Mouse (Mus musculus): Measurements from ENCODE around the gene Igsf21.
A peak's percentile ranks its signal among the peaks of the same experiment; 100 is the strongest.

The Igsf21 gene

DNA sequence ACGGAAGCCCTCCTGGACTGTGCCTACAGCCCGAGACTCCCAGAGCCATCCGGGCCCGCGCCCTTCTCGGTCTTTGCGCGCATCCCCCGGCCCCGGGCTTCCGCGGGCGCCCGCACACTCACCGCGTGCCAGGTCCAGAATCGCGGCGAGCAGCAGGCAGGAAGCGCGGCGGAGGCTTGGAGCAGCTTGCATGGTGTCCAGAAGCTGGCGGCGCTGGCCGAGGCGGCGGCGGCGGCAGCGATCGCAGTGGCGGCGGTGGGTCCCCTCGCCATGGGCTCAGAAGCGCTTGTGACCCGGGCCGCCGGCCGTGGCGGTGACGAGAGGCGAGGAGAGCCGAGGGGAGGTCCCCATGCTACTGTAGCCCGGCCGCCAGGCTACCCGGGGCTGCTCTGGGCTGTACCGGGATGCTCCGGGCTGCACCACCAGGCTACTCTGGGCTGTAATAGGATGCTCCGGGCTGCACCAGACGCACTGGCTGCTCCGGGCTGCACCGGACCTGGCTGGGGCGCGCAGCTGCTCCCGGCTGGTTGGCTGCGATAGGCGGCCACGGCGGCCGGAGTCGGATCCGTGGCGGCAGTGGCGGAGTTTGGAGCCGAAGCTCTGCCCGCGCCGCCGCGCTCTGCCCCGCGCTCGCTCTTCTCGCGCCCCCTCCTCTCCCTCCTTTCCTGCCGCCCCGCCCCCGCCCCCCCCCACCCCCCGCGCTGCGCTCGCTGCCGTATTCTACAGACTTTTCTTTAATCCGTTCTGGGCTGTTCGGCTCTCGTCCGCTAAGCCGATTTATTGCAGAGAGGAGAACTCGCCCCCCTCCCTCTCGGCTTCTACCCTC lies at the start of gene Igsf21:
Gene Igsf21 (minus strand): TSS at position 605 of the 826 bp plus-strand sequence.
- no peak for DNase-seq

- DNase-seq = no peak
Measured at GRCm38 (mm10) chr4:140285726-140286316, 39.2 kb upstream of the Igsf21 start.

- DNase-seq = peak; percentile 24 to 50
Measured at GRCm38 (mm10) chr4:140283398-140283797, 36.8 kb upstream of the Igsf21 start.

DNA sequence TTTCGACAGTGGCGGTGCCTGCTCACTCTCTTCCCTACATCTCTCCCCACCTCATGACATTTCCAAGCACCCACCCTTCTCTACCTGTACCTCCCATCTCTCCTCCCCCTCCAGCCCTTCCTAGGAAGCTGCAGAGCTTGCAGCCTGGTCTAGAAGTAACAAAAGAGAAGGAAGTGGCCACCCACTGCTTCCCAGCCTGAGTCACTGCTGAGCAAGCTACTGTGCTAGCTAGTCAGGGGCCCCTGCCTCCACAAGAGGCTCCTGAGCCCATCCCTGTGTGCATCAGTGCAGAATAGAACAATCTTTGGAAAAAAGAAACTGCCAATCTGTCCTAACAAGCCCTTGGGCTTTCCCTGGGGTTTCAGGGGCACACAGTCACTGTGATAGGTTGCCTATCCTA lies 31.7 kb upstream of the Igsf21 start:
- no peak for DNase-seq

DNA sequence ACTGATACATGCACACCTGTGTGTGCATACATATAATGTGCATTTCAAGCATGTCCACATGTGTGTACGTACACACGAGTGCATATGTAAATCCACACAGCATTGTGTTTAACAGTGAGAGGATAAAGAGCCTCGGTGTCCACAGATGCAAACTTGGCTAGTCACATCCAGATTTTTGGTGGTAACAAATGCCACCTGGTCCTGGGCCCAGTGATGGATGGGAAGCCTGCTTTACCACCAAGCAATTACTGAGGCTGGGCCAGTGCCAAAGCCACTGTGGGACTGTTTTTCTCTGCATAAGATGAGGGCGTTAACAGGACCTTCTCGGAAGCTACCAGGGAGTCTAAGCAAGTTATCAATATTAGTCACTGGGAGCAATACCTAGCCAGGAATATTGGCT lies 25.3 kb upstream of the Igsf21 start:
- no peak for DNase-seq

- no peak for DNase-seq
Measured at GRCm38 (mm10) chr4:140270451-140270850, 23.9 kb upstream of the Igsf21 start.

- no peak for DNase-seq
Measured at GRCm38 (mm10) chr4:140269184-140269840, 22.7 kb upstream of the Igsf21 start.

- DNase-seq = no peak
Measured at GRCm38 (mm10) chr4:140267835-140268234, 21.3 kb upstream of the Igsf21 start.

DNA sequence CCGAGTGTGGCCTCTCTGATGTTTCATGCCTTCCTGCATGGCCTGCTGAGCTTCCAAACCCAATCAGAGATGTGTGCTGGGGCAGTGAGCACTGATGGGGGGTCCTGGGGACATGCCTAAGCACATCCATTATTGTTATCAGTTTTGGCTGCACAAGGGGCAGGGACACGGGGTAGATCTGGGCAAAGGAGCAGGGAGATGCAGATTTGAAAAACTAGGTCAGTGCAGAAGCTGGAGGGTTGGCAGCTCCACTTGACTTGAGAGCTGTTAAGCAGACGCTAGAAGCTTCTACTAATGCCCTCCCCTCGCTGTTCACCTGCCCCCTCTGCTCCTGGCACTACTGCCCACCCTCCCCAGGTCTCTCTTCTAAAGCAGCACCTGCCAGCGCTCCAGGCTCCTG lies 20.5 kb upstream of the Igsf21 start:
- DNase-seq = no peak

DNA sequence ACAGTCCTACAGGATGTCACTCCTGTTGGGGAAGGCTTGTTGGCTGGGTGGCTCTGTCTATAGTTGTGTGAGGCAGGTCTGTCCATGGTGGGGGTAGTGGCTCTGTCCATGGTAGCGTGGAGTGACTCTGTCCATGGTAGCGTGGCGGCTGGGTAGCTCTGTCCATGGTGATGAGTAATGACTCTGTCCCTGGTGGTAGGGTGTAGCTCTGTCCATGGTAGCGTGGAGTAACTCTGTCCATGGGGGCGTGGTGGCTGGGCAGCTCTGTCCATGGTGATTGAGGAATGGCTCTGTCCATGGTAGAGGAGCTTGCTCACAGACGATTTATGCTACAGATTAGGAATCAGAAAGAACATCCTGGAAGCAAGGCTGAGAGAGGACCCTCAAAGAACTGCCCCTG lies 12.4 kb upstream of the Igsf21 start:
- DNase-seq = peak; percentile 17 to 41

- DNase-seq = peak in 1 of 2 experiments; percentile 13
Measured at GRCm38 (mm10) chr4:140252369-140252768, 5.8 kb upstream of the Igsf21 start.

DNA sequence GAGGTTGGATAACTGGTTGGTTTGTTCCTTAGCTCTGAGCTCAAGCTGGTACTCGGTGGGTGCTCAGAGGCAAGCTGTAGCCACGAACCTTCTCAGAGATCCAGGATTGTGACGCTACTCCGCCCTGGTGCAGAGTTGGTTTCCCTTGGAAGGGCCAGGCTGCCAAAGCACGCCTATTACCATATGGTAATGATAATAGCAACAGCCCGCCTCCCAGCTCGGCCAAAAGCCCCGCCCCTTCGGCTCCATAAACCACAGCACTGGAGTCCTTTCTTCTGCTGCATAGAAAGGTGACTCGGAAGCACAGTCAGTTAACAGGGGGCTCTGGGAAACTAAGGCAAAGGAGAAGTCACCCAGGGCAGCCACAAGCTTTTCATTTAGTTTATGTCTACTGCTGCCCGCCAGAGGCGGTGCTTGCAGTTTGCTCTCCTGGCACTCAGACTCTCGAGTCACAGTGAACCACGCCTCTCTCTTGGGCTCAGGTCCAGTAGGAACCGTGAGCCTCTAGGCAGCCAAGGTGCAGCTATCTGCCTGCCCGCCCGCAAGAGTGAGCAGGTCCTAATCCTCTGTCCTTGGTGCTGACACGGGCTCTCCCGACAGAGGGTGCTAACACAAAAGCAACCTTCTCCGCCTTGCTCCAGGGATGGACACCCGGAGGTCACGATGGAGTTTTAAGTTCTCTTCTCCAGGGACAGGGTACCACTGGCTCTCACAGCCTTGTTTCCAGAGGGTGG lies 2.6 kb upstream of the Igsf21 start:
- DNase-seq = peak; percentile 64 to 79

DNA sequence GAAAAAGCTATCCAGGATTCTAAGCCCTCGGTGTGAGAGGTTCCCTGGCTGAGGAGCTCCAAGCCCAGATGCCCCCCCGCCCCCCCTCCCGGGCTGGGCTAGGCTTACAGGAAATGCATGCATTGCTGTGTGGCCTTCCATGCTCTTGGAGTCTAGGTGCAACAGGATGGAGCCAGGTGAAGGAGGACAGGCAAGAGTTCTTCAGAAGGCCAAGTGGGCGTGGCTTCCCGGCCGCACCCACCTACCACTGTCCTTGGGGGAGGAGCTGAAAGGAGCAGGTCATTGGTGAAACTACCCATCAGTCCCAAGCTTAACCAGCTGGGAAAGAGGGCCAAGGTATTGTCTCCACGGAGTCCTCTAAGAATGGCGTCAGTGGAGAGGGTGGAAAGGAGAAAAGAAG lies 1.8 kb upstream of the Igsf21 start:
- DNase-seq = no peak

DNA sequence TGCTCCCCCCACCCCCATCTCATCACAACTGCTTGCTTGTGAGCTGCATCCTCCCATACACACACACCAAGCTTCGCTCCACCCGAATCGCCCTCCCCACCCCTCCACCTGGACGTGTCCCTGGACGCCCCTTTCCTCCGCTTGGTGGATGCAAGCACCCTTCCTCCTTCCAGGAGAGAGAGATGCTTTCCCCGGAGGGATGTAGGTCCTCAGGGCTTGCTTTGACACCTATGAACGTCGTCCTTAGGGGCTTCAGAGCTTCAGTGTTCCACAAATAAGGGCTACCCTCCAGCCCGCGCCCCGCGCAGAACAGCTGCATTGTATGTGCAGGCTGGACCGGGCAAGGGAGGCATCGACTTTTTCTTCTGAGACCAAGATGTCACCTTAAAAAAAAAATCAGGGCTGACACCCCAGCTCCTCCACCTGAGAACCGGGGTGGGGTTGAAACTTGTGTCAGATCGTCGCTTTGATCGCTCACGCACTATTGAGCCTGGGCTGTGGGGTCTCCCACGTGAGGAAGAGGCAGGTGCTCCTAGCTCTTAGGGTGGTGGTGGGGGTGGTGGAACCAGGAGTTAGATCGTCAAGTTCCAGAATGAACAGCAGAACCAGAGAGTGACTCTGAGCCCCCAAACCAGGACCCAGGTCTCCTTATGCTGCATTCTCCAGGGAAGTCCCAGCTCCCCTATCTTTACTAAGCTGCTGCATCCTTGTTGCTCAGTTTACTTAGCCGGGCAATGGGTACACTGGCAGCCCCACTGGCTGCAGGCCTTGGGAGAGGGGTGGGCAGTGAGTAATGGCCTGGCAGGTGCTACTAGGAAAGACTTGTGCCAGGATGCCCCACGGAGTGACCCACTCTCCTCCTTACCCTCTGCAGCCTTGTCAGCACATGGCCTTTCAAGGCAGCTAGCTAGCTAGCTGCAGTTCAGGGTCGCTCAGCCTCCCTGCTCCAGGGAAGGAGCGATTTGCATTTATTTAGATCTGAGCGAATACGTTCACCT lies 721 bp upstream of the Igsf21 start:
- DNase-seq = no peak

DNA sequence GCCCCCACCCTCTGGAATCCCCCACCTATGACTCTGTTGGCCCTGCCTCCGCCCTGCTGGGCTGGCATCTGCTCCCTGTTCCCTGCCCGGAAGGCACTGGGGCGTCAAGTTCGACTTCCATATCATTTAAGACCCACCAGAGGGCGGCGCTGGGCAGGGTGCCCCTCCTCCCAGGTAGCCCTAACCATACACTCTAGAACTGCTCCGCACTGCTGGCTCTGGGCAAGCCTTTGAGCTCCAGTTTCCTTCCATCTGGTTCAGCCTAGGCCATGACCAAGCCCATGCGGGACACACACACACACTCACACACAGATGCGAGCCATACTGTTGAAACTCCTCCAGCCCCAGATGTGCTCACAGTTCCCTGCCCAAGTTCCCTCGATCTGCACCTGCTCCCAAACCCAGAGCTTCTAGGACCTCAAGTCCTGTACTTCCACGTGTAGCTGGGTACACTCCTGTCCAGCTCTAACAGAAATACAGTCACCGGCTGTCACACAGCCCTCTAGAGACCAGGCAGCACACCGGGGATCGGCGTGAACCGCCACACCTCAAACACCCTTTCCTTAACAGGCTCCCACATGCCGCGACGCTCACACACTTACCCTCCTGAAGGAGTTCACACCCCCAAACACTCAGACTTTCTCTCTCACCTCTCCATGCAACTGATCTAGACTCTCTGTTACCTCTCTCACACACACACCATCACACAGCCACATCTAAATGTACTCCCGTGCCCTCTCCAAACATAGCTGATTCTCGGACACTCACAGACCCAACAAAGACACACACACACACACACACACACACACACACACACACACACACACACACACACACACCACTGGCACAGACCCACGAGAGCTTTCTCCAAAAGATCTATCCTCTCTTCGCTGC lies 1.1 kb downstream of the Igsf21 start:
- no peak for DNase-seq

- DNase-seq = no peak
Measured at GRCm38 (mm10) chr4:140244835-140245234, 1.7 kb downstream of the Igsf21 start.

GRCm38 (mm10) chr4:140244161-140244813 lies 2.3 kb downstream of the Igsf21 start:
- DNase-seq = no peak

- DNase-seq = no peak
Measured at GRCm38 (mm10) chr4:140243231-140243630, 3.4 kb downstream of the Igsf21 start.

GRCm38 (mm10) chr4:140242291-140242690 lies 4.3 kb downstream of the Igsf21 start:
- DNase-seq = no peak

- no peak for DNase-seq
Measured at GRCm38 (mm10) chr4:140237305-140237741, 9.3 kb downstream of the Igsf21 start.
